Comparison of ENCODE assay signal across 7 mouse cellular contexts in genomic region chr4:128610706-128611105, GRCm38 (mm10). TPM values are rescaled to one million over a fixed set of nuclear protein-coding genes. Genes with fewer than 3 reads are reported as not detected.
DNase-seq lines count a peak whose midpoint lies in the region; ATAC-seq lines count a peak whose summit lies in the region.

No protein-coding gene starts in this region.

- H3K4me1 ChIP-seq in kidney, embryonic 14.5 days (ENCODE audit: control insufficient read depth, insufficient read depth, low read length), result peaks cover 3% of the 10 kb centered on the region; the same call in 1 of the 2 replicates
- peaks cover 6% of the 10 kb centered on the region; the same call in 1 of the 2 replicates for H3K4me1 ChIP-seq in embryonic facial prominence, embryonic 12.5 days
- H3K4me1 ChIP-seq in hindbrain, embryonic 14.5 days (replicated peaks; ENCODE audit: control insufficient read depth, insufficient read depth, low read length), result peaks cover 14% of the 10 kb centered on the region
- H3K4me1 ChIP-seq in midbrain, embryonic 15.5 days, result peaks cover 21% of the 10 kb centered on the region

- H3K9me3 ChIP-seq in kidney, embryonic 14.5 days (ENCODE audit: control insufficient read depth, low read length), result no peaks in the 10 kb centered on the region
- H3K9me3 ChIP-seq in embryonic facial prominence, embryonic 12.5 days, result no peaks in the 10 kb centered on the region
- H3K9me3 ChIP-seq in hindbrain, embryonic 14.5 days (ENCODE audit: control insufficient read depth, low read length), result no peaks in the 10 kb centered on the region
- H3K9me3 ChIP-seq in midbrain, embryonic 15.5 days, result no peaks in the 10 kb centered on the region

- peak overlapping the region; percentile 39 for H3K4me2 ChIP-seq in kidney, embryonic 14.5 days (replicated peaks; ENCODE audit: low read depth, low read length)
- peak overlapping the region; percentile 67 for H3K4me2 ChIP-seq in embryonic facial prominence, embryonic 12.5 days (replicated peaks)
- peak overlapping the region; percentile 61 for H3K4me2 ChIP-seq in hindbrain, embryonic 14.5 days (replicated peaks)
- peak overlapping the region; percentile 68 for H3K4me2 ChIP-seq in midbrain, embryonic 15.5 days

- no peak for DNase-seq in kidney, postnatal 4 days
- no peak for DNase-seq in hindbrain, embryonic 14.5 days (ENCODE audit: low spot score)
- DNase-seq in testis, postnatal 14 days (ENCODE audit: low spot score), result no peak
- no peak for DNase-seq in frontal cortex, postnatal 25 days (ENCODE audit: low spot score in 2 of 2)

- peak overlapping the region; percentile 18; the same call in 1 of the 2 replicates for H3K4me3 ChIP-seq in kidney, embryonic 14.5 days (ENCODE audit: low read length)
- no peak overlapping the region for H3K4me3 ChIP-seq in embryonic facial prominence, embryonic 12.5 days
- H3K4me3 ChIP-seq in hindbrain, embryonic 14.5 days (replicated peaks; ENCODE audit: low read length), result no peak overlapping the region
- H3K4me3 ChIP-seq in midbrain, embryonic 15.5 days, result peak overlapping the region; percentile 64

- 25% methylated on average over 10 of the region's 10 CpGs for WGBS in kidney, embryonic 14.5 days
- WGBS in embryonic facial prominence, embryonic 12.5 days, result 34% methylated on average over 10 of the region's 10 CpGs
- 27% methylated on average over 10 of the region's 10 CpGs for WGBS in hindbrain, embryonic 14.5 days
- 17% methylated on average over 10 of the region's 10 CpGs for WGBS in midbrain, embryonic 15.5 days

- ATAC-seq in kidney, embryonic 14.5 days (ENCODE audit: low FRiP score, low TSS enrichment), result no peak
- no peak for ATAC-seq in embryonic facial prominence, embryonic 12.5 days (ENCODE audit: insufficient number of reproducible peaks, insufficient read depth, low FRiP score, low TSS enrichment)
- no peak for ATAC-seq in hindbrain, embryonic 14.5 days (ENCODE audit: low FRiP score)
- 0 out of 2 replicates have a peak, but pooled peaks have one; percentile 1 for ATAC-seq in midbrain, embryonic 15.5 days (replicated peaks)

- no peak overlapping the region for H3K9ac ChIP-seq in kidney, embryonic 14.5 days (ENCODE audit: low read depth, low read length)
- no peak overlapping the region for H3K9ac ChIP-seq in embryonic facial prominence, embryonic 12.5 days
- H3K9ac ChIP-seq in hindbrain, embryonic 14.5 days, result no peak overlapping the region
- H3K9ac ChIP-seq in midbrain, embryonic 15.5 days, result no peak overlapping the region

- no peaks in the 10 kb centered on the region for H3K27me3 ChIP-seq in kidney, embryonic 14.5 days (ENCODE audit: control insufficient read depth, insufficient read depth, low read length)
- no peaks in the 10 kb centered on the region for H3K27me3 ChIP-seq in embryonic facial prominence, embryonic 12.5 days
- H3K27me3 ChIP-seq in hindbrain, embryonic 14.5 days (ENCODE audit: control insufficient read depth, insufficient read depth, low read length), result no peaks in the 10 kb centered on the region
- no peaks in the 10 kb centered on the region for H3K27me3 ChIP-seq in midbrain, embryonic 15.5 days (replicated peaks)

- no peaks in the 10 kb centered on the region; the same call in 1 of the 2 replicates for H3K36me3 ChIP-seq in kidney, embryonic 14.5 days (ENCODE audit: control insufficient read depth, insufficient read depth, low read length)
- no peaks in the 10 kb centered on the region for H3K36me3 ChIP-seq in embryonic facial prominence, embryonic 12.5 days
- no peaks in the 10 kb centered on the region for H3K36me3 ChIP-seq in hindbrain, embryonic 14.5 days (replicated peaks; ENCODE audit: control insufficient read depth, insufficient read depth)
- no peaks in the 10 kb centered on the region for H3K36me3 ChIP-seq in midbrain, embryonic 15.5 days (replicated peaks)

- H3K27ac ChIP-seq in kidney, embryonic 14.5 days (ENCODE audit: low read depth, low read length), result no peak overlapping the region
- no peak overlapping the region for H3K27ac ChIP-seq in embryonic facial prominence, embryonic 12.5 days
- H3K27ac ChIP-seq in hindbrain, embryonic 14.5 days, result no peak overlapping the region
- no peak overlapping the region for H3K27ac ChIP-seq in midbrain, embryonic 15.5 days

RNA-seq across cellular contexts. Expression of gene Zscan20, which starts 0.8 kb away (rescaled TPM):
- 3.2 and 4.4 TPM in 2 replicates for polyA plus RNA-seq in kidney, embryonic 14.5 days (2014; fragmentation: Nextera tagmentation; extraction: Ambion mirVana)
- 6.6 and 7.1 TPM in 2 replicates for polyA plus RNA-seq in embryonic facial prominence, embryonic 12.5 days (2016; fragmentation: Nextera tagmentation; extraction: Ambion mirVana)
- polyA plus RNA-seq in hindbrain, embryonic 14.5 days (2014; fragmentation: Nextera tagmentation; extraction: Ambion mirVana), result 3.4 and 4.4 TPM in 2 replicates
- polyA plus RNA-seq in midbrain, embryonic 15.5 days (2015; fragmentation: Nextera tagmentation; extraction: Ambion mirVana), result 5.3 and 6.1 TPM in 2 replicates

RNA-seq across cellular contexts. Expression of gene Tlr12, which starts 7.7 kb away (rescaled TPM):
- 0.91 and 1.1 TPM in 2 replicates for polyA plus RNA-seq in kidney, embryonic 14.5 days (2014; fragmentation: Nextera tagmentation; extraction: Ambion mirVana)
- 0.45 and 1.1 TPM in 2 replicates for polyA plus RNA-seq in embryonic facial prominence, embryonic 12.5 days (2016; fragmentation: Nextera tagmentation; extraction: Ambion mirVana)
- polyA plus RNA-seq in hindbrain, embryonic 14.5 days (2014; fragmentation: Nextera tagmentation; extraction: Ambion mirVana), result 0.78 and 0.90 TPM in 2 replicates
- polyA plus RNA-seq in midbrain, embryonic 15.5 days (2015; fragmentation: Nextera tagmentation; extraction: Ambion mirVana), result 1.9 and 2.5 TPM in 2 replicates

RNA-seq across cellular contexts. Expression of gene Phc2, which starts 43.8 kb away (rescaled TPM):
- 46.6 and 50.2 TPM in 2 replicates for polyA plus RNA-seq in kidney, embryonic 14.5 days (2014; fragmentation: Nextera tagmentation; extraction: Ambion mirVana)
- polyA plus RNA-seq in embryonic facial prominence, embryonic 12.5 days (2016; fragmentation: Nextera tagmentation; extraction: Ambion mirVana), result 82.4 and 106 TPM in 2 replicates
- polyA plus RNA-seq in hindbrain, embryonic 14.5 days (2014; fragmentation: Nextera tagmentation; extraction: Ambion mirVana), result 46.2 and 52.8 TPM in 2 replicates
- polyA plus RNA-seq in midbrain, embryonic 15.5 days (2015; fragmentation: Nextera tagmentation; extraction: Ambion mirVana), result 70.0 and 72.2 TPM in 2 replicates

Comparison
In these comparisons a context has a peak if more than half of its experiments do, and no peak if none do; other contexts are left out.
1. H3K4me3 ChIP-seq: peak in kidney, embryonic 14.5 days (single experiment) and midbrain, embryonic 15.5 days (single experiment); none in embryonic facial prominence, embryonic 12.5 days (single experiment) and hindbrain, embryonic 14.5 days (single experiment).
2. Peak in every context shown above with its lines, with median percentiles within 50 percentile points of each other: H3K4me2 ChIP-seq.